ENCODE assay signal across 22 mouse cellular contexts in the genomic region with DNA sequence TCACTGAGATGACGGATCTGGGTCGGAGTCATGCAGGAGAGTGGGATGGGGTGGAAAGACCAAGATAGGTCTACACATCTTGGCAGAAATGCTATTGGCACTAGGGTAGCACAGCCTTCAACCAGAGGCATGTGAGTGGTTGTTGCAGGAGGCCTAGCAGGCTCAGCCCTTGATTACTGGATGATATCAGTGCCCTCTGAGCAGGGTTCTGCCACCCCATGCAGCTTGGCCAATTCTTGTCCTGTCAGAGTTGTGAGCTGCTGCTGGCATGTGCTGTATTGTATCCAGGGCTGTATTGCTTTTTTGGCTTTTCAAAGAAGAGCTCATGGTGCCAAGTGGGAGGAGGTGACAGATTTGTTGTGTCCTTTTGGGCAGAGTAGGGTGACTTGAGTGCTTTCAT. TPM values are rescaled to one million over a fixed set of nuclear protein-coding genes. Genes with fewer than 3 reads are reported as not detected.
DNase-seq lines count a peak whose midpoint lies in the region; ATAC-seq and TF ChIP-seq lines count a peak whose summit lies in the region.
"Had no signal": no experiment of that assay in that cellular context is flagged by ENCODE, and none has a peak within 500 bp of the region (broad histone marks: within the 10 kb centered on the region; RNA-seq: fewer than 3 reads in every experiment).

No protein-coding gene starts in this region.

- no peak for TF ChIP-seq POLR2A in thymus, adult 2 months (IDR thresholded peaks at IDR 0.05; ENCODE audit: control insufficient read depth, extremely low read depth, insufficient read depth, low read length, poor library complexity)

- H3K36me3 ChIP-seq in heart, embryonic 12.5 days: no peaks in the 10 kb centered on the region
- no peaks in the 10 kb centered on the region for H3K36me3 ChIP-seq in C2C12 (ENCODE audit: control insufficient read depth, insufficient read depth)
- H3K36me3 ChIP-seq in thymus, adult 2 months (ENCODE audit: control insufficient read depth, insufficient read depth, low read length): no peaks in the 10 kb centered on the region
- H3K36me3 ChIP-seq: embryonic facial prominence, embryonic 10.5 days; forebrain, embryonic 10.5 days; forebrain, embryonic 15.5 days; heart, embryonic 13.5 days; hindbrain, embryonic 12.5 days had no signal

- no peaks in the 10 kb centered on the region for H3K27me3 ChIP-seq in heart, embryonic 12.5 days (replicated peaks)
- no peaks in the 10 kb centered on the region for H3K27me3 ChIP-seq in C2C12 (ENCODE audit: control insufficient read depth, insufficient read depth, insufficient read length)
- H3K27me3 ChIP-seq in thymus, adult 2 months (ENCODE audit: control insufficient read depth, insufficient read depth, low read length): no peaks in the 10 kb centered on the region
- H3K27me3 ChIP-seq: forebrain, embryonic 15.5 days; heart, embryonic 13.5 days; hindbrain, embryonic 12.5 days had no signal

- H3K27ac ChIP-seq in heart, embryonic 12.5 days (ENCODE audit: poor library complexity, severe bottlenecking): no peak overlapping the region
- 0 out of 2 replicates have a peak overlapping the region, but pooled peaks have one; percentile 25 for H3K27ac ChIP-seq in layer of hippocampus, adult 2 months
- H3K27ac ChIP-seq in thymus, adult 2 months (ENCODE audit: control insufficient read depth, insufficient read depth, low read length): no peak overlapping the region
- H3K27ac ChIP-seq: embryonic facial prominence, embryonic 10.5 days; forebrain, embryonic 10.5 days; forebrain, embryonic 15.5 days; heart, embryonic 13.5 days; hindbrain, embryonic 12.5 days had no signal

- WGBS in heart, embryonic 12.5 days: 89% methylated on average over 2 of the region's 2 CpGs
- 99% methylated on average over 2 of the region's 2 CpGs for WGBS in thymus, adult 2 months

- H3K79me3 ChIP-seq in C2C12 (ENCODE audit: low read depth): no peaks in the 10 kb centered on the region

- peak; percentile 89 for DNase-seq in heart, adult 11 months
- DNase-seq in layer of hippocampus, adult 2 months (ENCODE audit: low spot score in 2 of 2): no peak
- no peak for DNase-seq in layer of hippocampus, postnatal 36 days
- peak; percentile 45 for DNase-seq in 3T3-L1 (ENCODE audit: low read depth, low spot score)
- no peak for DNase-seq in gastrocnemius, postnatal 36 days
- no peak for DNase-seq in thymus, adult 2 months
- DNase-seq: adrenal gland, postnatal 14 days; B cell, adult 2 months; cerebellum, adult 11 months; cerebellum, adult 9-10 months; gastrocnemius, postnatal 10 days; heart, postnatal 36 days; kidney, adult 18-20 months had no signal

- no peak overlapping the region for H3K4me3 ChIP-seq in heart, embryonic 12.5 days
- H3K4me3 ChIP-seq in layer of hippocampus, adult 2 months: no peak overlapping the region
- H3K4me3 ChIP-seq in C2C12 (ENCODE audit: insufficient read depth, poor library complexity, severe bottlenecking): no peak overlapping the region
- no peak overlapping the region for H3K4me3 ChIP-seq in thymus, adult 2 months (ENCODE audit: control insufficient read depth, insufficient read depth, low read length)
- H3K4me3 ChIP-seq: embryonic facial prominence, embryonic 10.5 days; erythroblast, embryonic 14.5 days; forebrain, embryonic 10.5 days; forebrain, embryonic 15.5 days; heart, embryonic 13.5 days; hindbrain, embryonic 12.5 days had no signal

- no peak overlapping the region for H3K4me2 ChIP-seq in heart, embryonic 12.5 days
- H3K4me2 ChIP-seq: forebrain, embryonic 15.5 days; heart, embryonic 13.5 days; hindbrain, embryonic 12.5 days had no signal

- no peak for TF ChIP-seq CTCF in layer of hippocampus, adult 2 months (conservative IDR thresholded peaks at IDR 0.05)
- TF ChIP-seq CTCF in C2C12 (IDR thresholded peaks at IDR 0.05; ENCODE audit: control insufficient read depth, insufficient read depth, insufficient read length): no peak
- no peak for TF ChIP-seq CTCF in thymus, adult 2 months (IDR thresholded peaks at IDR 0.05; ENCODE audit: borderline replicate concordance, control insufficient read depth, extremely low read depth, insufficient read depth, low read length, poor library complexity)

- no peaks in the 10 kb centered on the region for H3K79me2 ChIP-seq in C2C12 (ENCODE audit: control insufficient read depth, insufficient read depth)

- intact Hi-C loops in gastrocnemius, postnatal 36 days (cut with DNase I): no loop called here

- no peak for ATAC-seq in heart, embryonic 12.5 days (ENCODE audit: insufficient number of reproducible peaks, low FRiP score)
- ATAC-seq: forebrain, embryonic 15.5 days had no signal

- H3ac ChIP-seq in C2C12 (ENCODE audit: control insufficient read depth, insufficient read length, low read depth): no peak overlapping the region

- no peak overlapping the region for H3K9ac ChIP-seq in heart, embryonic 12.5 days
- H3K9ac ChIP-seq: forebrain, embryonic 15.5 days; heart, embryonic 13.5 days; hindbrain, embryonic 12.5 days had no signal

- H3K9me3 ChIP-seq in heart, embryonic 12.5 days (replicated peaks): no peaks in the 10 kb centered on the region
- H3K9me3 ChIP-seq: embryonic facial prominence, embryonic 10.5 days; forebrain, embryonic 10.5 days; forebrain, embryonic 15.5 days; heart, embryonic 13.5 days; hindbrain, embryonic 12.5 days had no signal

- H3K4me1 ChIP-seq in heart, embryonic 12.5 days (replicated peaks): no peaks in the 10 kb centered on the region
- H3K4me1 ChIP-seq in thymus, adult 2 months (replicated peaks; ENCODE audit: control insufficient read depth, insufficient read depth, low read length): no peaks in the 10 kb centered on the region
- H3K4me1 ChIP-seq: embryonic facial prominence, embryonic 10.5 days; forebrain, embryonic 10.5 days; forebrain, embryonic 15.5 days; heart, embryonic 13.5 days; hindbrain, embryonic 12.5 days had no signal

TF ChIP-seq in C2C12, 6 proteins besides CTCF, POLR2A, EP300 and RAD21:
- no peak for TF ChIP-seq MYOD1 (IDR thresholded peaks at IDR 0.05; ENCODE audit: control insufficient read depth, insufficient read length, low read depth)
- peak; percentile 59 for TF ChIP-seq MAX (IDR thresholded peaks at IDR 0.05)

RNA-seq across cellular contexts. Expression of gene Trpm3, which starts 40.2 kb away (rescaled TPM):
- polyA plus RNA-seq in heart, embryonic 12.5 days (2016; fragmentation: Nextera tagmentation; extraction: Ambion mirVana): 1.0 and 1.8 TPM in 2 replicates
- total RNA-seq in layer of hippocampus, adult 2 months (2021): 10 to 100 TPM; 66.9 to 67.7 TPM
- 10 to 100 TPM; 56.8 to 71.5 TPM for total RNA-seq in layer of hippocampus, postnatal 36 days (2021)
- polyA plus RNA-seq in C2C12 (2012; fragmentation: generic; extraction: Trizol): 0.05 TPM
- under 1 TPM; 0.71 to 0.86 TPM for total RNA-seq in gastrocnemius, postnatal 36 days (2021)
- polyA plus RNA-seq in thymus, adult 2 months (2012; rRNA removed): 0.30 and 0.42 TPM in 2 replicates
- total RNA-seq: MEL had no signal

Comparison
In these comparisons a context has a peak if more than half of its experiments do, and no peak if none do; other contexts are left out.
1. DNase-seq: peak in heart, adult 11 months (single experiment) and 3T3-L1 (single experiment); none in layer of hippocampus, adult 2 months (0 of 2), layer of hippocampus, postnatal 36 days (0 of 2), gastrocnemius, postnatal 36 days (0 of 2) and thymus, adult 2 months (single experiment).
2. RNA of gene Trpm3, which starts 40.2 kb away (total RNA-seq): 56.8 to 71.5 TPM in layer of hippocampus, postnatal 36 days and 66.9 to 67.7 TPM in layer of hippocampus, adult 2 months; 0.71 to 0.86 TPM in gastrocnemius, postnatal 36 days; every median in the first group is over 10 times any median in the second.